Mouse (Mus musculus): ENCODE data around the gene Fut2. TPM values are rescaled to one million over a fixed set of nuclear protein-coding genes. Genes with fewer than 3 reads are reported as not detected.

Fut2 gene
- polyA plus RNA-seq, 1 experiment from 2014 or later: 0.10 TPM

GRCm38 (mm10) chr7:45695098-45695497 lies 28.9 kb upstream of the Fut2 start:
- no peak for ATAC-seq
- Histone ChIP-seq H3K27me3 (replicated peaks; ENCODE audit: control insufficient read depth, insufficient read depth, low read length) (peaks cover 13% of the 10 kb centered on the region), H3K4me2 (ENCODE audit: low read length) (no peak overlapping the region), H3K4me1 (replicated peaks; ENCODE audit: control insufficient read depth, insufficient read depth, low read length) (peaks cover 8% of the 10 kb centered on the region), H3K36me3 (ENCODE audit: control insufficient read depth, insufficient read depth) (no peaks in the 10 kb centered on the region), H3K9ac (replicated peaks; ENCODE audit: low read depth, low read length) (no peak overlapping the region), H3K4me3 (replicated peaks; ENCODE audit: low read length) (no peak overlapping the region), H3K27ac (ENCODE audit: low read length) (no peak overlapping the region), H3K9me3 (ENCODE audit: control insufficient read depth, low read length) (no peaks in the 10 kb centered on the region)
- 32% methylated on average over 6 of the region's 6 CpGs for WGBS

GRCm38 (mm10) chr7:45693921-45694591 lies 27.9 kb upstream of the Fut2 start, which contains the start of gene Sec1:
Sec1 (minus strand) TSS chr7:45694402.
- no peak within 1 kb of the TSS for H3K4me3 ChIP-seq (replicated peaks; ENCODE audit: low read length)
- peaks cover 8% of the 10 kb centered on the region; the same call in 1 of the 2 replicates for H3K27me3 ChIP-seq (replicated peaks; ENCODE audit: control insufficient read depth, insufficient read depth, low read length)
- 93% methylated on average over 50 of the region's 50 CpGs for WGBS
- H3K4me1 ChIP-seq (replicated peaks; ENCODE audit: control insufficient read depth, insufficient read depth, low read length): peaks cover under 1% of the 10 kb centered on the region; the same call in 1 of the 2 replicates
- no peak within 1 kb of the TSS for H3K27ac ChIP-seq (ENCODE audit: low read length)
- no peak within 1 kb of the TSS for H3K9ac ChIP-seq (replicated peaks; ENCODE audit: low read depth, low read length)
- H3K36me3 ChIP-seq (ENCODE audit: control insufficient read depth, insufficient read depth): no peaks in the 10 kb centered on the region
- H3K4me2 ChIP-seq (ENCODE audit: low read length): no peak within 1 kb of the TSS
- no peaks in the 10 kb centered on the region for H3K9me3 ChIP-seq (ENCODE audit: control insufficient read depth, low read length)
- ATAC-seq: no peak

GRCm38 (mm10) chr7:45692364-45692763 lies 26.2 kb upstream of the Fut2 start:
- H3K27ac ChIP-seq (ENCODE audit: low read length): no peak overlapping the region
- H3K4me3 ChIP-seq (replicated peaks; ENCODE audit: low read length): no peak overlapping the region
- no peaks in the 10 kb centered on the region for H3K36me3 ChIP-seq (ENCODE audit: control insufficient read depth, insufficient read depth)
- no peak overlapping the region for H3K4me2 ChIP-seq (ENCODE audit: low read length)
- H3K9me3 ChIP-seq (ENCODE audit: control insufficient read depth, low read length): no peaks in the 10 kb centered on the region
- no peak overlapping the region for H3K9ac ChIP-seq (replicated peaks; ENCODE audit: low read depth, low read length)
- 87% methylated on average over 2 of the region's 2 CpGs for WGBS
- no peaks in the 10 kb centered on the region for H3K4me1 ChIP-seq (replicated peaks; ENCODE audit: control insufficient read depth, insufficient read depth, low read length)
- H3K27me3 ChIP-seq (replicated peaks; ENCODE audit: control insufficient read depth, insufficient read depth, low read length): no peaks in the 10 kb centered on the region
- ATAC-seq: no peak

DNA sequence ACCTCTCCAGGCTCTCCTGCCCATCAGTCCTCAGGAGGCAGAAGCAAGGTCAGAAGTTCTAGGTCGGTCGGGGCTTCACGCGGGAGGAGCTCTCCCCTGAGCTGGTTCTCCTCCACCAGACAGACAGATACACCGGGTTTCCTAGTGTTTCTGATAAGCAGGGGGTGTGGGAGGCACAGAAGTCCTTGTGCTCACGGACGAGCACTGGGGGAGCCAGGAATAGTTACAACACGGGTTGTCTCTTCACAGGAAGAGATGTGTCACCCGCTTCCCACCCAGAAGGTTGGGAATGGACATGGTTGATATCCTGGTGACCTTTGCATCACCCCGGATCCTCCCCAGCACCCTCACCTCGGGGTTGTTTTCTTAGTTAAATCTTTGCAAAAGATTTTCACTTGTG lies 23.6 kb upstream of the Fut2 start:
- H3K36me3 ChIP-seq (ENCODE audit: control insufficient read depth, insufficient read depth): no peaks in the 10 kb centered on the region
- H3K4me3 ChIP-seq (replicated peaks; ENCODE audit: low read length): no peak overlapping the region
- no peak overlapping the region for H3K9ac ChIP-seq (replicated peaks; ENCODE audit: low read depth, low read length)
- 83% methylated on average over 11 of the region's 11 CpGs for whole genome bisulfite sequencing
- H3K27ac ChIP-seq (ENCODE audit: low read length): no peak overlapping the region
- H3K4me2 ChIP-seq (ENCODE audit: low read length): no peak overlapping the region
- no peak for ATAC-seq
- no peaks in the 10 kb centered on the region for H3K27me3 ChIP-seq (replicated peaks; ENCODE audit: control insufficient read depth, insufficient read depth, low read length)
- H3K4me1 ChIP-seq (replicated peaks; ENCODE audit: control insufficient read depth, insufficient read depth, low read length): no peaks in the 10 kb centered on the region
- H3K9me3 ChIP-seq (ENCODE audit: control insufficient read depth, low read length): no peaks in the 10 kb centered on the region

DNA sequence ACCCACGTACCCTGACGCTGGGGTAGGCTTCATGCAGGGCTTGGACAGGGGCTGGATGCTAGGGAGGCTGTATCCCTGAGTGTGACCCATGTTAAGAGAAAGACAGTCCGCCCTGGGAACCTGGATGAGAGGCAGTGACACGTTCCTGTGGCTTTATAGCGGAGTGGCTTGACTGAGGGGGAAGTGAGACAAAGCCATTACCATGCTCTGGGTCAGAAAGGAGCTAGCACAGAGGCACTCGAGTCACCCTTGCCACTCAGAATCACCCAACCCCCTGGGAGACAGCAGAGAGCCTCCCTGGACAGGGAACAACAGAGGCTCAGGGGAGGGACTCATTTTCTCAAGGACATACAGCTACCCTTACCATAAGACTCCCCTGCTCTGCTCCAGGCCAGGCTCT lies 22.9 kb upstream of the Fut2 start:
- Histone ChIP-seq H3K27ac (ENCODE audit: low read length) (no peak overlapping the region), H3K9me3 (ENCODE audit: control insufficient read depth, low read length) (no peaks in the 10 kb centered on the region), H3K4me1 (replicated peaks; ENCODE audit: control insufficient read depth, insufficient read depth, low read length) (no peaks in the 10 kb centered on the region), H3K4me3 (replicated peaks; ENCODE audit: low read length) (no peak overlapping the region), H3K27me3 (replicated peaks; ENCODE audit: control insufficient read depth, insufficient read depth, low read length) (no peaks in the 10 kb centered on the region), H3K36me3 (ENCODE audit: control insufficient read depth, insufficient read depth) (no peaks in the 10 kb centered on the region), H3K9ac (replicated peaks; ENCODE audit: low read depth, low read length) (no peak overlapping the region), H3K4me2 (ENCODE audit: low read length) (no peak overlapping the region)
- no peak for ATAC-seq
- WGBS: 70% methylated on average over 6 of the region's 6 CpGs

DNA sequence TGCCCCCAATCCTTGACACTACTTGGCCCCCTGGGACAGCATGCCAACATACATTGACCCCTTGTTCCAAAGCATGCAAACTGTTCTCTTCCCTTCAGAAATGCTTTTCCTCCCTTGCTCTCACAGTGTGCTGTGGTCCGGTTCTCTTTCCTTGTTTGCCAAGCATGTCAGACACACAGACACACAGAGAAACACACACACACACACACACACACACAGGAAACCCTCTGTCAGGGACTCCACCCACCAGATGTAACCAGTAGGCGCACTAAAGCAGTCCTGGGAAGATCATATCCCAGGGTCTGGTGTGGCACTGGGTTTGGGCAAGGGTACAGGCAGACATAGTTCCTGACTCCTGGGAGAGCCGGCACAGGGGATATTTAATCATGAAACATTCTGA lies 20.6 kb upstream of the Fut2 start:
- H3K9me3 ChIP-seq (ENCODE audit: control insufficient read depth, low read length): no peaks in the 10 kb centered on the region
- H3K4me1 ChIP-seq (replicated peaks; ENCODE audit: control insufficient read depth, insufficient read depth, low read length): peaks cover 7% of the 10 kb centered on the region
- no peak overlapping the region for H3K4me2 ChIP-seq (ENCODE audit: low read length)
- H3K27me3 ChIP-seq (replicated peaks; ENCODE audit: control insufficient read depth, insufficient read depth, low read length): no peaks in the 10 kb centered on the region
- H3K4me3 ChIP-seq (replicated peaks; ENCODE audit: low read length): no peak overlapping the region
- H3K27ac ChIP-seq (ENCODE audit: low read length): no peak overlapping the region
- WGBS: 77% methylated on average over 3 of the region's 3 CpGs
- no peak overlapping the region for H3K9ac ChIP-seq (replicated peaks; ENCODE audit: low read depth, low read length)
- ATAC-seq: no peak
- H3K36me3 ChIP-seq (ENCODE audit: control insufficient read depth, insufficient read depth): no peaks in the 10 kb centered on the region

- 71% methylated on average over 10 of the region's 10 CpGs for WGBS
- no peak overlapping the region for H3K4me2 ChIP-seq (ENCODE audit: low read length)
- no peaks in the 10 kb centered on the region for H3K27me3 ChIP-seq (replicated peaks; ENCODE audit: control insufficient read depth, insufficient read depth, low read length)
- no peak for ATAC-seq
- no peak overlapping the region for H3K4me3 ChIP-seq (replicated peaks; ENCODE audit: low read length)
- H3K9ac ChIP-seq (replicated peaks; ENCODE audit: low read depth, low read length): no peak overlapping the region
- no peak overlapping the region for H3K27ac ChIP-seq (ENCODE audit: low read length)
- H3K4me1 ChIP-seq (replicated peaks; ENCODE audit: control insufficient read depth, insufficient read depth, low read length): peaks cover 7% of the 10 kb centered on the region
- H3K36me3 ChIP-seq (ENCODE audit: control insufficient read depth, insufficient read depth): no peaks in the 10 kb centered on the region
- H3K9me3 ChIP-seq (ENCODE audit: control insufficient read depth, low read length): no peaks in the 10 kb centered on the region
These were observed 19.6 kb upstream of the Fut2 start for GRCm38 (mm10) chr7:45685811-45686210.

DNA sequence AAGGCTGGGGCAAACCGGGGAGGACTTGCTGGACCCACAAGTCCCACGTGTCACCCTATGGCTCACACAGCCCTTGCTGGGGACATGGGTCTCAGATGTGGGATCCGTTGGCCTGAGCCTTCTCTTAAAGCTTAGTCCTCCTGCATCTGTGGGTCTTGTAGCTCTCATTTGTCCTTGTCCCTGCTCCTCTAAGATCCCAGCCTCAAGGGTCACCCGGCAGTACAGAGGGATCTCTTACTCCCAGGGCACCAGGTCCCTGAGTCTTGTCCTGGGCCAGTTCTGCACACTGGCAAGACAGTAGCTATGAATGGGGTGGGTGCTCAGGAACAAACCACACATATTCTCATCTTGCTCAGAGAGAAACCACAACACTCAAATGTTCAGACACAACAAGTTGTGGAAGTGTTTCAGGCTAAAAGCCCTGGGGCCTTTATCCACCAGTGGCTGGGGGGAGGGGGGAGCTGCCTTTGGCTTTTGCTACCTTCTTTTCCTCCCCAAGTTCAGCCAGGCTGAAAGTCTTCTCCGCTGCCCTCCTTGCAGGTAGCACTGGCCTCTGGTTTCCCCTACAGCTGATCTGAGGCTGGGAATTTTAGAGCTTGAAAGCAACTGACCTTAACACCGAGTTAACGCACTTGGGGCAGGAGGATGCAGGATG lies 17.3 kb upstream of the Fut2 start, which contains the start of gene Ntn5:
Gene Ntn5, plus strand, starts transcription at position 627 of the 655 bp plus-strand sequence.
- H3K4me1 ChIP-seq (replicated peaks; ENCODE audit: control insufficient read depth, insufficient read depth, low read length): peaks cover 7% of the 10 kb centered on the region
- H3K27me3 ChIP-seq (replicated peaks; ENCODE audit: control insufficient read depth, insufficient read depth, low read length): no peaks in the 10 kb centered on the region
- no peaks in the 10 kb centered on the region for H3K9me3 ChIP-seq (ENCODE audit: control insufficient read depth, low read length)
- WGBS: 77% methylated on average over 7 of the region's 7 CpGs
- H3K4me3 ChIP-seq (replicated peaks; ENCODE audit: low read length): no peak within 1 kb of the TSS
- H3K9ac ChIP-seq (replicated peaks; ENCODE audit: low read depth, low read length): 0 out of 2 replicates have a peak within 1 kb of the TSS, but pooled peaks have one; percentile 29
- H3K27ac ChIP-seq (ENCODE audit: low read length): no peak within 1 kb of the TSS
- ATAC-seq: no peak
- no peak within 1 kb of the TSS for H3K4me2 ChIP-seq (ENCODE audit: low read length)
- H3K36me3 ChIP-seq (ENCODE audit: control insufficient read depth, insufficient read depth): no peaks in the 10 kb centered on the region

- Histone ChIP-seq H3K27ac (ENCODE audit: low read length) (peak overlapping the region; percentile 46; the same call in 1 of the 2 replicates), H3K9ac (replicated peaks; ENCODE audit: low read depth, low read length) (no peak overlapping the region), H3K4me1 (replicated peaks; ENCODE audit: control insufficient read depth, insufficient read depth, low read length) (peaks cover 7% of the 10 kb centered on the region), H3K36me3 (ENCODE audit: control insufficient read depth, insufficient read depth) (no peaks in the 10 kb centered on the region), H3K4me3 (replicated peaks; ENCODE audit: low read length) (peak overlapping the region; percentile 5; the same call in 1 of the 2 replicates), H3K9me3 (ENCODE audit: control insufficient read depth, low read length) (no peaks in the 10 kb centered on the region), H3K4me2 (ENCODE audit: low read length) (peak overlapping the region; percentile 29), H3K27me3 (replicated peaks; ENCODE audit: control insufficient read depth, insufficient read depth, low read length) (no peaks in the 10 kb centered on the region)
- peak; percentile 86 for ATAC-seq
- WGBS: 29% methylated on average over 14 of the region's 14 CpGs
These were observed 16.2 kb upstream of the Fut2 start for GRCm38 (mm10) chr7:45682144-45683126.
